Mouse (Mus musculus): Measurements from ENCODE around the gene Map3k3. TPM values are rescaled to one million over a fixed set of nuclear protein-coding genes. Genes with fewer than 3 reads are reported as not detected.

The Map3k3 gene
- polyA plus RNA-seq (2014; fragmentation: Nextera tagmentation; extraction: Ambion mirVana): 22.3 and 23.0 TPM in 2 replicates

GRCm38 (mm10) chr11:106083708-106084701 is at the start of gene Map3k3:
TSS of gene Map3k3 (plus strand) at chr11:106084613.
- 1% methylated on average over 63 of the region's 69 CpGs for WGBS
- DNase-seq (ENCODE audit: low spot score): peak; percentile 94
- peak within 1 kb of the TSS; percentile 80 for H3K9ac ChIP-seq (ENCODE audit: low read length)

GRCm38 (mm10) chr11:106034986-106035385 is 49.4 kb upstream of the Map3k3 start:
- Histone ChIP-seq H3K36me3 (ENCODE audit: control insufficient read depth, insufficient read depth, low read length) (0 out of 2 replicates have a peak, but pooled peaks cover 6% of the 10 kb centered on the region), H3K4me1 (replicated peaks; ENCODE audit: control insufficient read depth, insufficient read depth, low read length) (peaks cover 13% of the 10 kb centered on the region), H3K27me3 (replicated peaks; ENCODE audit: control insufficient read depth, insufficient read depth, low read length) (no peaks in the 10 kb centered on the region), H3K4me2 (ENCODE audit: low read length) (no peak overlapping the region), H3K27ac (ENCODE audit: low read depth) (no peak overlapping the region), H3K4me3 (ENCODE audit: low read depth, low read length) (no peak overlapping the region), H3K9ac (ENCODE audit: low read length) (no peak overlapping the region), H3K9me3 (ENCODE audit: control insufficient read depth, low read length) (no peaks in the 10 kb centered on the region)
- ATAC-seq (replicated peaks; ENCODE audit: low FRiP score, low TSS enrichment, low read depth) (no peak), DNase-seq (ENCODE audit: low spot score) (no peak)
- WGBS: 87% methylated on average over 9 of the region's 9 CpGs

More at GRCm38 (mm10) chr11:106083708-106084701, at the start of gene Map3k3:
- peak within 1 kb of the TSS; percentile 76 for H3K4me2 ChIP-seq (ENCODE audit: low read length)
- H3K36me3 ChIP-seq (ENCODE audit: control insufficient read depth, insufficient read depth, low read length): no peaks in the 10 kb centered on the region
- no peaks in the 10 kb centered on the region for H3K27me3 ChIP-seq (replicated peaks; ENCODE audit: control insufficient read depth, insufficient read depth, low read length)
- H3K9me3 ChIP-seq (ENCODE audit: control insufficient read depth, low read length): no peaks in the 10 kb centered on the region
- ATAC-seq (replicated peaks; ENCODE audit: low FRiP score, low TSS enrichment, low read depth): peak; percentile 100
- H3K4me3 ChIP-seq (ENCODE audit: low read depth, low read length): peak within 1 kb of the TSS; percentile 83
- peak within 1 kb of the TSS; percentile 97 for H3K27ac ChIP-seq (ENCODE audit: low read depth)
- peaks cover 14% of the 10 kb centered on the region for H3K4me1 ChIP-seq (replicated peaks; ENCODE audit: control insufficient read depth, insufficient read depth, low read length)

- WGBS: under 1% methylated on average over 65 of the region's 66 CpGs
These were observed 47.6 kb upstream of the Map3k3 start, which contains the start of gene Dcaf7 for GRCm38 (mm10) chr11:106036548-106037417. TSS of gene Dcaf7 (plus strand) at chr11:106036872.

GRCm38 (mm10) chr11:106037418-106037751 is 47.0 kb upstream of the Map3k3 start:
- peak overlapping the region; percentile 61 for H3K4me3 ChIP-seq (ENCODE audit: low read depth, low read length)
- ATAC-seq (replicated peaks; ENCODE audit: low FRiP score, low TSS enrichment, low read depth) (no peak), DNase-seq (ENCODE audit: low spot score) (no peak)
- peaks cover 13% of the 10 kb centered on the region for H3K4me1 ChIP-seq (replicated peaks; ENCODE audit: control insufficient read depth, insufficient read depth, low read length)
- no peaks in the 10 kb centered on the region for H3K9me3 ChIP-seq (ENCODE audit: control insufficient read depth, low read length)
- peak overlapping the region; percentile 87 for H3K4me2 ChIP-seq (ENCODE audit: low read length)
- H3K27ac ChIP-seq (ENCODE audit: low read depth): peak overlapping the region; percentile 79
- H3K27me3 ChIP-seq (replicated peaks; ENCODE audit: control insufficient read depth, insufficient read depth, low read length): no peaks in the 10 kb centered on the region
- 0 out of 2 replicates have a peak, but pooled peaks cover 6% of the 10 kb centered on the region for H3K36me3 ChIP-seq (ENCODE audit: control insufficient read depth, insufficient read depth, low read length)
- 0% methylated on average over 13 of the region's 13 CpGs for WGBS
- peak overlapping the region; percentile 77 for H3K9ac ChIP-seq (ENCODE audit: low read length)

More at GRCm38 (mm10) chr11:106036548-106037417, 47.6 kb upstream of the Map3k3 start, which contains the start of gene Dcaf7:
- peak within 1 kb of the TSS; percentile 61 for H3K4me3 ChIP-seq (ENCODE audit: low read depth, low read length)
- peak within 1 kb of the TSS; percentile 79 for H3K27ac ChIP-seq (ENCODE audit: low read depth)
- DNase-seq (ENCODE audit: low spot score): peak; percentile 100
- H3K9ac ChIP-seq (ENCODE audit: low read length): peak within 1 kb of the TSS; percentile 77
- H3K27me3 ChIP-seq (replicated peaks; ENCODE audit: control insufficient read depth, insufficient read depth, low read length): no peaks in the 10 kb centered on the region
- H3K4me2 ChIP-seq (ENCODE audit: low read length): peak within 1 kb of the TSS; percentile 87
- H3K9me3 ChIP-seq (ENCODE audit: control insufficient read depth, low read length): no peaks in the 10 kb centered on the region
- ATAC-seq (replicated peaks; ENCODE audit: low FRiP score, low TSS enrichment, low read depth): peak; percentile 98
- H3K4me1 ChIP-seq (replicated peaks; ENCODE audit: control insufficient read depth, insufficient read depth, low read length): peaks cover 13% of the 10 kb centered on the region
- H3K36me3 ChIP-seq (ENCODE audit: control insufficient read depth, insufficient read depth, low read length): 0 out of 2 replicates have a peak, but pooled peaks cover 6% of the 10 kb centered on the region

- no peak overlapping the region for H3K4me3 ChIP-seq (ENCODE audit: low read depth, low read length)
- no peak overlapping the region for H3K9ac ChIP-seq (ENCODE audit: low read length)
- ATAC-seq (replicated peaks; ENCODE audit: low FRiP score, low TSS enrichment, low read depth) (no peak), DNase-seq (ENCODE audit: low spot score) (no peak)
- no peaks in the 10 kb centered on the region for H3K27me3 ChIP-seq (replicated peaks; ENCODE audit: control insufficient read depth, insufficient read depth, low read length)
- H3K9me3 ChIP-seq (ENCODE audit: control insufficient read depth, low read length): no peaks in the 10 kb centered on the region
- H3K4me1 ChIP-seq (replicated peaks; ENCODE audit: control insufficient read depth, insufficient read depth, low read length): peaks cover under 1% of the 10 kb centered on the region; the same call in 1 of the 2 replicates
- H3K4me2 ChIP-seq (ENCODE audit: low read length): no peak overlapping the region
- peaks cover 33% of the 10 kb centered on the region for H3K36me3 ChIP-seq (ENCODE audit: control insufficient read depth, insufficient read depth, low read length)
- no peak overlapping the region for H3K27ac ChIP-seq (ENCODE audit: low read depth)
These were observed 40.1 kb upstream of the Map3k3 start for GRCm38 (mm10) chr11:106044349-106044748.

- ATAC-seq (replicated peaks; ENCODE audit: low FRiP score, low TSS enrichment, low read depth) (no peak), DNase-seq (ENCODE audit: low spot score) (no peak)
- Histone ChIP-seq H3K4me2 (ENCODE audit: low read length) (no peak overlapping the region), H3K27me3 (replicated peaks; ENCODE audit: control insufficient read depth, insufficient read depth, low read length) (no peaks in the 10 kb centered on the region), H3K4me1 (replicated peaks; ENCODE audit: control insufficient read depth, insufficient read depth, low read length) (no peaks in the 10 kb centered on the region), H3K4me3 (ENCODE audit: low read depth, low read length) (no peak overlapping the region), H3K9me3 (ENCODE audit: control insufficient read depth, low read length) (no peaks in the 10 kb centered on the region), H3K36me3 (ENCODE audit: control insufficient read depth, insufficient read depth, low read length) (peaks cover 37% of the 10 kb centered on the region), H3K9ac (ENCODE audit: low read length) (no peak overlapping the region), H3K27ac (ENCODE audit: low read depth) (no peak overlapping the region)
- WGBS: 92% methylated on average over 1 of the region's 1 CpGs
These were observed 39.2 kb upstream of the Map3k3 start for GRCm38 (mm10) chr11:106045256-106045655.

GRCm38 (mm10) chr11:106045780-106046179 is 38.6 kb upstream of the Map3k3 start:
- no peak overlapping the region for H3K4me2 ChIP-seq (ENCODE audit: low read length)
- ATAC-seq (replicated peaks; ENCODE audit: low FRiP score, low TSS enrichment, low read depth) (no peak), DNase-seq (ENCODE audit: low spot score) (no peak)
- peaks cover 41% of the 10 kb centered on the region for H3K36me3 ChIP-seq (ENCODE audit: control insufficient read depth, insufficient read depth, low read length)
- no peaks in the 10 kb centered on the region for H3K27me3 ChIP-seq (replicated peaks; ENCODE audit: control insufficient read depth, insufficient read depth, low read length)
- H3K9ac ChIP-seq (ENCODE audit: low read length): no peak overlapping the region
- H3K4me3 ChIP-seq (ENCODE audit: low read depth, low read length): no peak overlapping the region
- no peak overlapping the region for H3K27ac ChIP-seq (ENCODE audit: low read depth)
- no peaks in the 10 kb centered on the region for H3K4me1 ChIP-seq (replicated peaks; ENCODE audit: control insufficient read depth, insufficient read depth, low read length)
- no peaks in the 10 kb centered on the region for H3K9me3 ChIP-seq (ENCODE audit: control insufficient read depth, low read length)
- WGBS: 98% methylated on average over 3 of the region's 3 CpGs

- Histone ChIP-seq H3K4me2 (ENCODE audit: low read length) (no peak overlapping the region), H3K9me3 (ENCODE audit: control insufficient read depth, low read length) (no peaks in the 10 kb centered on the region), H3K4me1 (replicated peaks; ENCODE audit: control insufficient read depth, insufficient read depth, low read length) (no peaks in the 10 kb centered on the region), H3K4me3 (ENCODE audit: low read depth, low read length) (no peak overlapping the region), H3K27ac (ENCODE audit: low read depth) (no peak overlapping the region), H3K36me3 (ENCODE audit: control insufficient read depth, insufficient read depth, low read length) (peaks cover 49% of the 10 kb centered on the region), H3K27me3 (replicated peaks; ENCODE audit: control insufficient read depth, insufficient read depth, low read length) (no peaks in the 10 kb centered on the region), H3K9ac (ENCODE audit: low read length) (no peak overlapping the region)
- no peak for DNase-seq (ENCODE audit: low spot score)
- ATAC-seq (replicated peaks; ENCODE audit: low FRiP score, low TSS enrichment, low read depth): no peak
- WGBS: 85% methylated on average over 9 of the region's 9 CpGs
These were observed 37.8 kb upstream of the Map3k3 start for GRCm38 (mm10) chr11:106046584-106046983.
